Mouse (Mus musculus): ENCODE data around the gene Hinfp.
"Not testable (repeated sequence)": the region's sequence is repeated elsewhere in the genome, so short reads cannot be mapped to it uniquely, and the experiment has no call there.

Hinfp gene

DNA sequence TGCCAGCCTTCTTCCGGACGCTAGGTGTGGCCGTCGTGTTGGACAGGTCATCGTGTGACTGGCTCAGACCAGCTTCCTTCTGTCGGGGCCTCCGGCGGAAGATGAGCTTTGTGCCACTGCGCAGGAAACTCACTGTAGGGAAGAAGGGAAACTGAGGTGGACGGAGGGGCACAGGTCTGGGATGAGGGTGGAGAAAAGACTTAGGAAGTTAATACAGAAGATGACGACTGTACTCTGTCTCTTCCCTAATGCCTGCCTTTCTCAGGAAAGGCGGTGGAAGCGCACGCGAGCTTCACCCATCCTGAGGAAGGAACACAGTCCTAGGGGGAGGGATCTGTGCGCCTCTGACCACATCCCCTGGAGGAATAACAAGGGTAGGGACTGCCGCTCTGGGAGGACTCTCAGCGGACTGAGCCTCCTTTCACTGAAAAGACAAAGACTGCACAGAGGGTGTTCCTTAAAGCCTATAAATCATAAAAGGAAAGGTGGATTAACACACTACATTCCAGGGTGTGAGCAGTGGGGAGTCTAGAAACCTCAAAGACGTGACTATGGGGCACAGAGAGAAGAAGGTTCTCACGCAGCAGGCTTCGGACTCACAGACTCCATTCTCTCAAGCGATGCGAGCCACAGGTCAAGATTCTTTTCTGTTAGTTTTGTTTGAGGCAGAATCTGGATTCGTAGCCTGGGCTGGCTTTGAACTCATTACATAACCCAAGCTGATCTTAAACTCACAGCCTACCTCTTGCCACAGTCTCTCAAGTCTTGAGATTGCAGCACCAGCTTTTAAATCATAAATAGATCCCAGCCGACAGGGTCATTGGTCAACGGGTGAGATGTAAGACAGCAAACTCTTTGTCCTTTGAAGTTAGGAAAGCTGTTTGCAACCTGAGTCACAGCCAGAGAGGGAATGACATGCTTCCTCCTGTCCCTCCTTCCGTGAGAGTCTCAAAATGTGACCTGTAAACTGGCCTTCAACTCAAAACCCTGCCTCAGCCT lies 6.0 kb upstream of the Hinfp start:
- DNase-seq (ENCODE audit: low read depth, low spot score): no peak

DNA sequence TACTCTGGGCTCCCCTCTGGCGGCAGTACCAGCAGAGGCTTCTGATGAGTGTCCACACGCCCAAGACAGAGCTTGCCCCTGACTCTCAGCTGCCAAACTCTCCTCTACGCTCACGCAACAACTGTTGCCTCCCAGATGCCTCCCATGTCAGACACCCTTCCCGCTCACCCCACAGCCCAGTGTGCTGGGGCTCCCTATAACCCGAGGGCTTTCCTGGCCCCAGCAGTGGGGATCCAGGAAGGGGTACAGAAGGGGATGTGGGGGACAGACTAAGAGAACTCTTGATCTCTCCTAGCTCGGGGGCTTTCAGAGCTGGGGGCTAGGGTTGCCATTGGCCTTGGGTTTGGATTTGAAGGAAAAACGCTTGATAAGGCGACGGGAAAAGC lies 5.3 kb upstream of the Hinfp start:
- no peak for DNase-seq (ENCODE audit: low read depth, low spot score)

- no peak for DNase-seq (ENCODE audit: low read depth, low spot score)
Measured at GRCm38 (mm10) chr9:44309756-44310155, 4.3 kb upstream of the Hinfp start.

DNA sequence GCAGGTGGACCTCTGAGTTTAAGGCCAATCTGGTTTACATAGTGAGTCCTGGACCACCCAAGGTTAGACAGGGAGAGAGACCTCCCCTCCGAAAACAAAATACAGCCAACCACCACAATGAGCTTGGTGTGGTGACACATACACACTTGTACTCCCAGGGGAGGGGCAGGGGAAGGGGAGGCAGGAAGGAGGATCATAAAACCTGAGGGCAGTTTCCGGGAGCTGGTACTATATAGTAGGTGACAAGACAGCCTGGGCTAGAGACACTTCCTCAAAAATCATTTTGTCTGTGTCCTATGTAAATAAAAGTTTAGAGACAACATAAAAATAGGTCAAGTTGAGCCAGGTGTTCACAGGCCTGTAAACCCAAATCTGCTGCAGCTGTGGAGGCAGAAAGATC lies 1.8 kb upstream of the Hinfp start:
- no peak for DNase-seq (ENCODE audit: low read depth, low spot score)

DNA sequence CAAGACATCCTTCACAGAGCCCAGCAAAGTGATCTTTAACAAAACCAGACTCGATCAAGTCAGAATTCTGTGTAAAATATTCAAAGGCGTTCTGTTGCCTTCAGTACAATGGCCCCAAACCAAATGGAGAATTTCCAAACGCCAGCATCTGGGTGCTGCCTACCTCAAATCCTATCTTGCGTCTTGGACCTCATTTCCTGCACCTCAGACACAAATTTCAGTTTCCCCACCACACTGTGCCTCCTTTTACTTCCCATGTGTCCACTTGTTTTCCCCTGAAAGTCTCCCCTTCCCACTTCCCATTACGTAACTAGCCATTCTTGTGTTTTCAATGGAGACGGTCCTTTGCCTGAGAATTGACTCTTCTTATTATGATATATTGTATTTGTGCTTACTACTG lies 1.1 kb upstream of the Hinfp start:
- no peak for DNase-seq (ENCODE audit: low read depth, low spot score)

DNA sequence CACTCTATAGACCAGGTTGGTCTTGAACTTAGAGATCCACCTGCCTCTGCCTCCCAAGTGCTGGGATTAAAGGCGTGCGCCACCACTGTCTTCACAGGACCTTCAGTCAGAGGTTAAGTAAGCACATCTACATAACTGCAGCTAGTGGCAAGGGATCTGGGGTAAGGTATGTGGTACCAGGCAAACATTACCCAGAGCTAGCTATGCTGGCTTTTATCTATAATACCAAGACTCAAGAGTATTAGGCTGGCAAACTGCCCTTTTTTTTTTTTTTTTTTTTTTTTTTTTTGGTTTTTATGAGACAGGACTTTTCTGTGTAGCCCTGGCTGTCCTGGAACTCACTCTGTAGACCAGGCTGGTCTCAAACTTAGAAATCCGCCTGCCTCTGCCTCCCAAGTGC lies 5.5 kb downstream of the Hinfp start:
- DNase-seq (ENCODE audit: low read depth, low spot score): not testable (repeated sequence)

GRCm38 (mm10) chr9:44292490-44292889 lies 13.0 kb downstream of the Hinfp start:
- peak; percentile 80 for DNase-seq (ENCODE audit: low read depth, low spot score)

GRCm38 (mm10) chr9:44288959-44289291 lies 16.5 kb downstream of the Hinfp start:
- no peak for DNase-seq (ENCODE audit: low read depth, low spot score)

GRCm38 (mm10) chr9:44288076-44288958 lies 17.2 kb downstream of the Hinfp start, which contains the start of gene Abcg4:
TSS of gene Abcg4 (minus strand) at chr9:44288615.
- peak; percentile 41 for DNase-seq (ENCODE audit: low read depth, low spot score)

- DNase-seq (ENCODE audit: low read depth, low spot score): peak; percentile 34
Measured at GRCm38 (mm10) chr9:44287401-44288075, 17.9 kb downstream of the Hinfp start.

GRCm38 (mm10) chr9:44287003-44287400 lies 18.5 kb downstream of the Hinfp start:
- DNase-seq (ENCODE audit: low read depth, low spot score): no peak

DNA sequence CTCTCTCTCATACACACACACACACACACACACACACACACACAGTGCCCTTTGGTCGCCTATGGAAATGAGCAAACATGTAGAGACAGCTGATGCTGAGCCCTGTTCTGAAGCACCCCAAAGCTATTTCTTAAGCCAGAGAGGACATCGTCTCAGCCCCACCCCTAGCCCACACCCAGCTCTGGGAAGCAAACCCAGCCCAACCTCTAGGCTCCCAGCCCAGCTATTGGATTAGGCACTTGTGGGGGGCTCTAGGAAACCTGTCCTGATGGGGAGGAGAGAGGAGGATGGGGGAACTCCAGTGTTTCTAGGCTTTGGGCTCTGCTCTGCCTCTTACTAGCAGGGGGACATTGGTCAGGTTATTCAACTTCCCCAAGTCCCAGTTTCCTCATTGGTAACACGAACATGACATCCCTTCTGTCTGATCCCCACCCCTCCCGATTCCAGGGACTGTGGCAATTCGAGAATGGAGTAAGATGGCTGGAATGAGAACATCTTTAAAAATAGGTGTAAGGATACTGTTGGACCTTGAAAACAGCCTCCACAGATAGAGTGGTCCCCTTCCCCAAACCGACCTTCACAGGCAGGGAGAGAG lies 19.1 kb downstream of the Hinfp start:
- DNase-seq (ENCODE audit: low read depth, low spot score): no peak

- no peak for DNase-seq (ENCODE audit: low read depth, low spot score)
Measured at GRCm38 (mm10) chr9:44283183-44283582, 22.3 kb downstream of the Hinfp start.

GRCm38 (mm10) chr9:44269973-44270372 lies 35.5 kb downstream of the Hinfp start:
- DNase-seq (ENCODE audit: low read depth, low spot score): no peak

- DNase-seq (ENCODE audit: low read depth, low spot score): peak; percentile 81
Measured at GRCm38 (mm10) chr9:44269077-44269476, 36.4 kb downstream of the Hinfp start.

DNA sequence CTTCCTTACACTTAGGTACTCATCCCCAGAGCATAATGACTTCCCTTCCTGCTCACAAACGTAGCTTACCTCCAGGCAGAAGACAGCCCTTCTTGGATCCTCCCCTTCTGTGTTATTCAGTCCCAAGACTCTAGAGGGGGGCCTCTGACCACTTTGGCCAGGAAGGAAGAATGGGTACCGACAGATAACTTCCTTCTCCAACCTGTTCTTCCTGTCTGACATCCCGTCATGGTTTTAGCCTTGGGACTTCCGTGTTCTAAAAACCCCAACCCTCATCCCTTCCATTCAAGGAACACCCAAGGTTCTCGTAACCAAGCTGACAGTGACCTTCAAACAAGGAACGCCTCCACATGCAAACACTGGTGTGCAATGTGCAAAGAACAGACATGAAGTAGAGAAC lies 37.0 kb downstream of the Hinfp start, which contains the start of gene Nlrx1:
Gene Nlrx1 (minus strand): TSS at position 168 of the 400 bp plus-strand sequence.
- DNase-seq (ENCODE audit: low read depth, low spot score): no peak

DNA sequence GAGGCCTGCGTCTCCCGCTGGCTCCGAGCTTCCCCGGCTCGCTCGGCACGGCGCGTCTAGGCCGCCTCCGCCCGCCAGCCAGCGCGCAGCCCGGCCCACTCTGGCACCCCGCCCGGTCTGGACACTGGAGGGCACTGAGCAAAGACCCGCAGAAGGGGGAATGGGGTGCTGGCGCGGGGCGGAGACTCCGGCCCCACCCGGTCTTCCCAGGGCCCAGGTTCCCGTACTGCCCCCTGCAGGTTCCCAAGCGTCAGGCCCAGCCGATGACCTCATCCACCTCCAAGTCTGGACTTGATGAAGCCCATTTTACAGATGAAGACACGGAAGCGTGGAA lies 37.5 kb downstream of the Hinfp start:
- DNase-seq (ENCODE audit: low read depth, low spot score): peak; percentile 94

DNA sequence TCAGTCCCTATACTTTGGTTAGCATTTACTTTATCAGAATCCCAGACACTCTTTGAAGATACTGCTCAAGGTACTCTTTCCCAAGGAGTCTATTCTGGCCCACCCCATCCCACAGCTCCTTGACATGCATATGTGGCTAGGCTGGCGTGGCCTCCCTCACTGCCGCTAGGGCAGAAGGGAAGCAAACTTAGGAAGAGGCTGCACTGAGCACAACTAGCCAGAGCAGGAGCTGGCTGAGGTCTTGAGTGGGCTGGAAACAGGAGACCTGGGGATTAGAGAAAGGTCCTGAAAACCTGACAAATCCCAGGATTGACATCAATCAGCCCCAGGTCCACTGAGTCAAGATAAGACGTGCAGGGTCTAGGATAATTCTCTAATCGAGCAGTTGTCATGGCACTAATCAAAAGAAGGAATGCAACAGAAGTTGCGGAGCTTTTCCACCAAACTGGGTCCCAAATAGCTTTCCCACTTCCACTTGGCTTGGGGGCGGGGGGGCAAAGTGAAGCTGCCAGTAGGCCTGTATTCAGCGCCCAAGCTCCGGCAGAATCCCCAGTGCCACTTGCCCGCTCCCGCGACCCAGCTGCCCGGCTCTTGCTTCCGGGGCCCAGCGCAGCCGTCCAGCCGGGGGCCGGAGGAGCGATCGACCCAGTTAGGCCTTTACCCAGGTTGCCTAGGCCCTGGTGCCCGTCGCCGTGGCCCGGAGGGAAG lies 38.0 kb downstream of the Hinfp start:
- peak; percentile 23 for DNase-seq (ENCODE audit: low read depth, low spot score)

DNA sequence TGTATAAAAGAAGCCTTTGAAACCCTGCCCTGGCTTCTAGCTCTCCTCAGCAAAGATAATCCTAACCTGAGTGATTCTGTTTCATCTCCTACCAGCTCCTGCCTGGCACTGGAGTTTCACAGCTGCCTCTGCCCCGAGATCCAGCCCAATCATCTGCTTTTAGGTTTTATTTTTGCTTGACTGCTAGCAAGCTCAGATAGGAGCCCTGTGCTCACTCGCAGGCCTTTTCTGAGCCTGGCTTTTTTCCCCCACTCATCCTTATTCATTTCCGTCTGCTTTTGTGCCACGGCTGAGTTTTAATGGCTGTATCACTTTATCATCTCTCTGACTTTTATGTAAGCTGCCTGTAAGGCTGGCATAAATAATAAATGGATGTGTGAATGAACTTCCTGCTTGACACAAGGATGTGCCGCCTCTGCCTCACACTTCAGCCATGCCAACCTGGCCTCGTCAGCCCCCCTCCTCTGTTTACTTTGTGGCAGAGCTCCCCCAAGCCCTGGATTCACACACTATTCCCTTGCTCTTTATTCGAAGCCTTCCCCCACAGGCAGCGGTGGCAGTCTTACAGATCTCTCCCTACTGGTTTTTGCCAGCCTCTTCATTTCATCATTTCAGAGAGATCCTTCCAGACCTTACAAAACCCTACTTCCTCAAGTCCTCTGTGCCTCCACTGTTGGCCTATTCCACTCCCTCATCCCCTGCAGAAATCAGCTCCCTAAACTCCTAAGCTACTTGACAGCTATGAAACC lies 38.8 kb downstream of the Hinfp start:
- no peak for DNase-seq (ENCODE audit: low read depth, low spot score)

DNA sequence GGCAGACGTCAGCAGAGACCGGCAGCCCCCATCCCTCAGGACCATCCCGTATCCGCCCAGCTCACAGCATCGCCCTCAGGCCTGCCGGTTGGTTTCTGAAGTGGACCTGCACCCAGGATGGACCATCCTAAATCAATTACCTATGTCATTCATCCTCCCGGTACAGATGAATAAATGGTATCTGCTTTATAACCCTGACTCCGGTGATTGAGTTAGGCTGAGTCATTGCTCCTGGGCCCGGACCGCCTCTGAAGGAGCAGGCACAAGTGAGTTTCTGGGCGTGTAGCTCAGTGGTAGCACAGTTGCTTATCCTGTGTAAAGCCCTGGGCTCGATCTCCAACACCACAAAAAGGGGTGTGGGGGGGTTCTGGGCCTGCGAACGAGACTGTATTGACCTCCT lies 44.1 kb downstream of the Hinfp start:
- no peak for DNase-seq (ENCODE audit: low read depth, low spot score)

Measured in CD4-positive, CD25-positive, alpha-beta regulatory T cell, adult 2 months (primary cell).